Mouse (Mus musculus) CD4-positive, CD25-positive, alpha-beta regulatory T cell, adult 4 months (primary cell): ENCODE measurements around the gene Enpp3. TPM values are rescaled to one million over a fixed set of nuclear protein-coding genes. Genes with fewer than 3 reads are reported as not detected.

Experiments used
- ATAC-seq: one replicate; pipeline ENCODE4 v1.8.0; 2017
- polyA plus RNA-seq, 2 experiments: library from polyadenylated mRNA; unstranded; fragments of 100-300 nt; shearing (Covaris generic); gene quantifications; one replicate each; pipeline ENCODE4 v1.2.1; 2017

The Enpp3 gene
- polyA plus RNA-seq = under 1 TPM; 0.18 to 0.23 TPM

GRCm38 (mm10) chr10:24842676-24843075 is at the start of gene Enpp3:
TSS of gene Enpp3 (minus strand) at chr10:24842823.
- no peak for ATAC-seq

GRCm38 (mm10) chr10:24888343-24888742 is 45.7 kb upstream of the Enpp3 start:
- no peak for ATAC-seq

GRCm38 (mm10) chr10:24886008-24886407 is 43.4 kb upstream of the Enpp3 start:
- peak; percentile 47 for ATAC-seq

- no peak for ATAC-seq
These were observed 31.0 kb upstream of the Enpp3 start for GRCm38 (mm10) chr10:24873624-24874023.

GRCm38 (mm10) chr10:24869760-24870290 is 27.2 kb upstream of the Enpp3 start, which contains the start of gene Med23:
TSS of gene Med23 (plus strand) at chr10:24869986.
- peak; percentile 99 for ATAC-seq

DNA sequence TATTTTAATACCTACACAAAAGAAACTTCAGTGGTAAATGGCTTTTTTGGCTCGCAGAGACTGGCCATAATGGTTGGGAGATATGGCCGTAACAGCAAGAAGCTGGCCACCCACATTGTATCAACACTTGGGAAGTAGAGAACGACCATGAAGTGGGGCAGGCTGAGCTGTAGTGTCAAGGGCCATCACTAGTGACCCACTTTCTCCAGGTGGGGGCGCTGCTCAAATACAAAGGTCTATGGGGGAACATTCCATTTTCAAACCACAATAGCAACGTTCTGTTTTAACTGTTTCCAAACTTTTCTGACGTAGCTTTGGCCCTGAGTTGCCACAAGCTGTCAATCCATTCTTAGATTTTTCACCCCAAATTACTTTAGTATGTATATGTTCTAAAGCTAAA is 21.8 kb upstream of the Enpp3 start:
- ATAC-seq = no peak

DNA sequence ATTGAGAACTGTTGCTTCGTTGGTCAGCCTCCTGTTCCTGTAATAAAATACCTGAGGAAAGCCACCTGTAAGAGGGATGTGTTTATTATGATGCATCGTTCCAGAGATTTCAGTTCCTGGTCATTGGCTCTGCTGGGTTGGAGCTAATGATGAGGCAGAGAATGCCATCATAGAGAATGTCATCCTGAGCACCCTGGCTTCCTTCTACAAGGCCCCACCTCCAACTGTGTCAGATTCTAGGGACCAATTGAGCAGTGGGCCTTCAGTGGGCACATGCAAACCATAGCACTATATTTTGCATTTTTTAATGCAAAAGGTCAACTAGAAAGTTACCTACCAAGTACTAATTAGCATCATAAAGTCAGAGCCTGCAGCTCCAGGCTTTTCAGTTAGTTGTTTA is 20.5 kb upstream of the Enpp3 start:
- ATAC-seq = no peak

- no peak for ATAC-seq
These were observed 625 bp downstream of the Enpp3 start for GRCm38 (mm10) chr10:24841998-24842397.

DNA sequence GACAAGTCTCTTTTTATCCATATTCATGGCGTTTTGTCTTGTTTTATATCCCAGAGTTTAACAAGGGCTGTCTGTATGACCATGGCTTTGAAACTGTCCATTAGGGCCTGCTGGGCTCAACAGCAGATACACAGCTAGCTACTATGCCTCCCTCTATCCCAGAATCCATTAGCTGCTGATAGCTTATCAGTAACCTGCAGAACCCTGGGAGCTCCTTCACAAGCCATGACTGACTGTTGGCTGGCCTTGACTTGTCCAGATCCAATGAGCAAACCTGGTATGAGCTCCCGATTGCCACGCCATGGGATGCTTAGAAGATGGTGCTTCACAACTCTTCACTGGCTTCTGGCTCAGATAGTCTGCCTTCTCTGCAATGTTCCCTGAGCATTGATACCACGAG is 1.8 kb downstream of the Enpp3 start:
- ATAC-seq = no peak

GRCm38 (mm10) chr10:24836366-24837038 is 6.1 kb downstream of the Enpp3 start:
- ATAC-seq = no peak

DNA sequence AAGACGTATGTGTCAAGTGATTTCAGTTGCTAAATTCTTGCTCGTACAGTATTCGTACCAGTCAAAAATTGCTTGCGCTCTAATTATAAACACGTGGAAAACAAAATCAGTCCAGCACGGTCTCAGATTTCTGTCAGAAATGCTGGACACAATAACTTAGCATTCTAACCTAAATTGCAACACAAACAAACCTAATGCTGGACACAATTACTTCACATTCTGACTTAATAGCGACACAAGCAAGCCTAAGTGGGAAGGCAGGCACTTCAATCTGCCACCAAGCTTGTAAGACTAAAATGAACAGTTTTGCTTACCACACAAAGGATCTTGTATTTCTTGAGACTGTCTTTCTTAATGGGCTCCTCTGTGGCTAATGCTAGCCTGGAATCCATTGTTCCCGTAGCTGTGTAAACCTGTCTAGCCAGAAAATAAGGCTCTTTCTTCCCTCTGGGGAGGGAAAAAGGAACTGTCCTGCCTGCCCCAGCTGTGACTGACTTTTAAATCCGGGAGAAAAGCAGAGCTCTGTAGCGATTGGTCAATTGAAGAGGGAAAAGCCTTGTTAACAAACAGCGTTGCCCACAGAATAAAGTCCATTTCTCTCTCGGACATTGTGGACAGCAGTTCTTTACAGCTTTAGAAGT is 6.8 kb downstream of the Enpp3 start:
- ATAC-seq = no peak

- ATAC-seq = no peak
These were observed 7.8 kb downstream of the Enpp3 start for GRCm38 (mm10) chr10:24834634-24835371.

- no peak for ATAC-seq
These were observed 10.3 kb downstream of the Enpp3 start for GRCm38 (mm10) chr10:24832306-24832705.

- ATAC-seq = no peak
These were observed 11.1 kb downstream of the Enpp3 start for GRCm38 (mm10) chr10:24831377-24832095.

DNA sequence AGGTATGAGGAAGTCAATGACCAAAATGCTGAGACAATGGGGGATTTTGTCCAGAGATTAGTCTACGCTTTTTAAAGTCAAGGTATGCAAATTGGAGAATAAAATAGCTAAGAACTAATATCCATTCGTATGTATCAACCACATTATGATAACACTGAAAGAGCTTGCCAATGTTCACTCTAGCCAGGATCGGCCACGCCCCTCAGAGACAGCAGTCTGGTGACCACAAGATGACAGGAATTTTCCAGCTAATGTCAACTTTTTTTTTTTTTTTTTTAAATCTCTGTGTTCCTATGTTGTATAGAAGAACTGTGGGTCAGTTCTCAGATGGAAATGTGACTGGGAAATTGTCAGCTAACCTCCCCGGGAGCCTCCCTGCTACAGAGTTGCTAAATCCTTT is 12.2 kb downstream of the Enpp3 start:
- no peak for ATAC-seq

DNA sequence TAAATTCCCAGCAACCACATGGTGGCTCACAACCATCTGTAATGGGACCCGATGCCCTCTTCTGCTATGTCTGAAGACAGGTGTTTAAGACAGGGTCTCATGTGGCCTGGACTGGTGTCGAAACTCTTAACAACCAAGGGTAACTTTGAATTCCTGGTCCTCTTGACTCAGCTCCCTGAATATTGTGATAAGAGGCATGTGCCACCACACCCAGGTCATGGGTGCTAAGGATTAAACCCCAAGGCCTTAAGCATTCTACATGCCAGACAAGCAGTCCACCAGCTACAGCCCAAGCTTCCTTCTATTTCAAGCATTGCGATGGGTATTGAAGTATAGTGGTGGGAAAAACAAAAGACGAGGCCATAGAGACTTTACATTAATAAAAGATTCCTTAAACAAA is 14.5 kb downstream of the Enpp3 start:
- no peak for ATAC-seq

GRCm38 (mm10) chr10:24826130-24826529 is 16.5 kb downstream of the Enpp3 start:
- no peak for ATAC-seq

GRCm38 (mm10) chr10:24825456-24826081 is 17.1 kb downstream of the Enpp3 start:
- no peak for ATAC-seq

DNA sequence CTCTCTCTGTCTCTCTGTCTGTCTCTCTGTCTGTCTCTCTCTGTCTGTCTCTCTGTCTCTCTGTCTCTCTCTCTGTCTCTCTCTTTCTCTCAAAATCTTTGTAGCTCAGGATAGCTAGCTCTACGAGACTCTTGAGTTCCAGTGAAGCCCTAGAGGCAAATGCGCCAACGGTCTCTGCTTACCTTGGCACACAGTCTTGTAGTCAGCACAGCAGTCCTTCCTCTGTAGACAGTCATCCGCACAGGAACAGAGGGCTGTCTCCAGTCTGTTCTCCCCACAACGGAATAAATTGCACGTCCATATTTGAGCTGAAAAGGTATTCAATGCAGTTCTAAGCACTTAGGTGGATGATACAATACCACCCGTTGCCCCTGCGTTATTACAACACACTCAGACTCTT is 18.0 kb downstream of the Enpp3 start:
- no peak for ATAC-seq

- ATAC-seq = peak; percentile 92
These were observed 18.7 kb downstream of the Enpp3 start for GRCm38 (mm10) chr10:24823697-24824535.

GRCm38 (mm10) chr10:24823265-24823664 is 19.4 kb downstream of the Enpp3 start:
- peak; percentile 1 for ATAC-seq
